Mouse (Mus musculus): ENCODE data around the gene Nqo1. TPM values are rescaled to one million over a fixed set of nuclear protein-coding genes. Genes with fewer than 3 reads are reported as not detected.

Nqo1 gene
- polyA plus RNA-seq, 1 experiment, result 20.5 TPM

DNA sequence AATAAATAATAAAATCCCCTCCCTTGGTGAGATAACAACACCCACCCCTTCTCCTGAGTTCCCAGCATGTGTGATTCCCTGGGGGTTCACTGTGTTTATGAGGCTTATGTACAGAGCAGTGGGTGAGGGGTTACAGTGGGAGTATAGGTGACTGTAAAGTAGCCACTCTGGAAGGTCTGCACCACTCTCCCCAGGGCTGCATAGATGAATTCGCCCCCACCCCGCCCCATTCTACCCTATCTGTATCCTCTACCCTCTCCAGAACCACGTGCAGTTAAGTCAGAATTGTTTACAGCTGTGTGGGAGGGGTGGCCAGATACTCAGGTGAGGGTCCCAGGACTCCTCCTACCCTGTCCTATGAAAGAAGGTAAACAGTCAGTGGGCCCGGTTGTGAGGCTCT, 20.1 kb downstream of the Nqo1 start:
- H3K9me3 ChIP-seq (replicated peaks; ENCODE audit: control insufficient read depth, insufficient read depth, low read length, poor library complexity, severe bottlenecking), result no peaks in the 10 kb centered on the region
- TF ChIP-seq POLR2A (IDR thresholded peaks at IDR 0.05; ENCODE audit: insufficient read depth, low read length) (no peak), CTCF (IDR thresholded peaks at IDR 0.05; ENCODE audit: low read depth, low read length) (no peak), EP300 (IDR thresholded peaks at IDR 0.05; ENCODE audit: insufficient read depth, low read depth, low read length) (no peak)
- peaks cover 7% of the 10 kb centered on the region for H3K36me3 ChIP-seq (ENCODE audit: control insufficient read depth, insufficient read depth, low read length, poor library complexity, severe bottlenecking)
- no peak overlapping the region for H3K27ac ChIP-seq (ENCODE audit: insufficient read depth, low read length)
- no peaks in the 10 kb centered on the region for H3K27me3 ChIP-seq (ENCODE audit: control insufficient read depth, insufficient read depth, low read length, poor library complexity, severe bottlenecking)
- H3K4me3 ChIP-seq (ENCODE audit: low read depth, low read length), result no peak overlapping the region
- H3K4me1 ChIP-seq (ENCODE audit: control insufficient read depth, insufficient read depth, low read length), result no peaks in the 10 kb centered on the region
- H3K9ac ChIP-seq (ENCODE audit: low read depth, poor library complexity, severe bottlenecking), result no peak overlapping the region

DNA sequence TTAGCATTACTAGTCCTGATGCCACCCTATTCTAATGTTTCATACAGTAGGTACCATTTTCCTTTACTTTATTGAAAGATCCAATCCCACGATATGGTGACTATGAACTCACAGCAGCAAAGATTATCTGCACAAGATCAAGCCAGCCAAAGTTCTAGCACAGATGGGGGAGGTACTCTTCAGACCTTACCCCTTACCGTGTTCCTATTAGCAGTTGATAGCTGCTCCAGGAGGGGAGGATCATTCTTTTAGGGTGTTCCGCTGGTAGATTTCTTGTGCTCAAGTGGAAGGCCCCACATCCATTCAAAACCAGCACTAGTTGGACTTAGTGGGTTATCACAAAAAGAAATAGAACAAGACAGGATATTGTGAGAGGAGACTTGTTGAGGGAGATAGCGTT, 21.3 kb downstream of the Nqo1 start:
- H3K4me1 ChIP-seq (ENCODE audit: control insufficient read depth, insufficient read depth, low read length), result no peaks in the 10 kb centered on the region
- no peak overlapping the region for H3K9ac ChIP-seq (ENCODE audit: low read depth, poor library complexity, severe bottlenecking)
- no peaks in the 10 kb centered on the region for H3K9me3 ChIP-seq (replicated peaks; ENCODE audit: control insufficient read depth, insufficient read depth, low read length, poor library complexity, severe bottlenecking)
- TF ChIP-seq EP300 (IDR thresholded peaks at IDR 0.05; ENCODE audit: insufficient read depth, low read depth, low read length) (no peak), POLR2A (IDR thresholded peaks at IDR 0.05; ENCODE audit: insufficient read depth, low read length) (no peak)
- H3K4me3 ChIP-seq (ENCODE audit: low read depth, low read length), result no peak overlapping the region
- H3K27ac ChIP-seq (ENCODE audit: insufficient read depth, low read length), result no peak overlapping the region
- H3K36me3 ChIP-seq (ENCODE audit: control insufficient read depth, insufficient read depth, low read length, poor library complexity, severe bottlenecking), result peaks cover 8% of the 10 kb centered on the region
- H3K27me3 ChIP-seq (ENCODE audit: control insufficient read depth, insufficient read depth, low read length, poor library complexity, severe bottlenecking), result no peaks in the 10 kb centered on the region; the same call in 1 of the 2 replicates

DNA sequence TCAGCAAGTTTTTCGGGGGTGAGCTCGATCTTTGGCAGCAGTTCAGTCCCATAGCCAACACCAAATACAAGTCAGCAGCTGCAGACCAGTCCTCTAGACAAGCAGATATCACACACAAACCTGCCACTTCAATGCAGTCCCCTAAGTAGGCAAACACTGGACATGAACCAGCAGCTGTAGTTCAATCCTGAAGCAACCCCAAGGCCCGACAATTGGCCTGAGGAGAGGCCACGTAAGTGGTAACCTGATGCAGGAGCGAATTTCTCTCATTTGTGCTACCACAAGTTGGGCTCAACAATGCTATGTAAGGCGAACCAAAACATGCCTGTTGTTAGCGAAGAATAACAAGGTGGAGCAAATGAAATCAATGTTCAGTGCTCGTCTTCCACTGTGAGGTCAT, 22.3 kb downstream of the Nqo1 start:
- H3K9me3 ChIP-seq (replicated peaks; ENCODE audit: control insufficient read depth, insufficient read depth, low read length, poor library complexity, severe bottlenecking), result no peaks in the 10 kb centered on the region

DNA sequence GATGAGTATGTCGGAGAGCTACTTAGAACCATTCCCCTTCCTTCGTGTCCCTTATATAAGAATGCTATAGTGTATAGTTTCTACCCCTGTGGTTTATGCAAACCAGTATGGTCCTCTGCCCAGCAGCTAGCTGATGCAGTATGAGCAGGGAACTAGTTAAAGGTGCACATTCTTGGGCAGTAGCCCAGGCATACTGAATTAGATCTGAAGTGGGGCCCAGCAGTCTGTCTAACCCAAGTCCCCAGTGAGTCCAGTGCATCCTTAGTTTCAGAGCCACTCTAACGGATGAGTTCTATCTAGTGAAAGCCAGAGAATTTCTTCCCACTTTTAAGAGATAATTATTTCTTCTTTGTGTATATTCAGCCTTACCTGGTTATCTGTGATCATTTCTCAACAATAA, 25.7 kb downstream of the Nqo1 start:
- Histone ChIP-seq H3K4me3 (ENCODE audit: low read depth, low read length) (no peak overlapping the region), H3K27me3 (ENCODE audit: control insufficient read depth, insufficient read depth, low read length, poor library complexity, severe bottlenecking) (no peaks in the 10 kb centered on the region; the same call in 1 of the 2 replicates), H3K4me1 (ENCODE audit: control insufficient read depth, insufficient read depth, low read length) (no peaks in the 10 kb centered on the region), H3K9ac (ENCODE audit: low read depth, poor library complexity, severe bottlenecking) (no peak overlapping the region), H3K36me3 (ENCODE audit: control insufficient read depth, insufficient read depth, low read length, poor library complexity, severe bottlenecking) (peaks cover 14% of the 10 kb centered on the region), H3K27ac (ENCODE audit: insufficient read depth, low read length) (no peak overlapping the region), H3K9me3 (replicated peaks; ENCODE audit: control insufficient read depth, insufficient read depth, low read length, poor library complexity, severe bottlenecking) (no peaks in the 10 kb centered on the region)
- no peak for TF ChIP-seq EP300 (IDR thresholded peaks at IDR 0.05; ENCODE audit: insufficient read depth, low read depth, low read length)
- TF ChIP-seq POLR2A (IDR thresholded peaks at IDR 0.05; ENCODE audit: insufficient read depth, low read length), result no peak
- no peak for TF ChIP-seq CTCF (IDR thresholded peaks at IDR 0.05; ENCODE audit: low read depth, low read length)

More for the DNA sequence above, 22.3 kb downstream of the Nqo1 start:
- Histone ChIP-seq H3K36me3 (ENCODE audit: control insufficient read depth, insufficient read depth, low read length, poor library complexity, severe bottlenecking) (peaks cover 9% of the 10 kb centered on the region), H3K9ac (ENCODE audit: low read depth, poor library complexity, severe bottlenecking) (no peak overlapping the region), H3K27ac (ENCODE audit: insufficient read depth, low read length) (no peak overlapping the region), H3K4me1 (ENCODE audit: control insufficient read depth, insufficient read depth, low read length) (no peaks in the 10 kb centered on the region), H3K27me3 (ENCODE audit: control insufficient read depth, insufficient read depth, low read length, poor library complexity, severe bottlenecking) (no peaks in the 10 kb centered on the region; the same call in 1 of the 2 replicates), H3K4me3 (ENCODE audit: low read depth, low read length) (no peak overlapping the region)
- TF ChIP-seq POLR2A (IDR thresholded peaks at IDR 0.05; ENCODE audit: insufficient read depth, low read length), result no peak
- TF ChIP-seq CTCF (IDR thresholded peaks at IDR 0.05; ENCODE audit: low read depth, low read length), result no peak
- TF ChIP-seq EP300 (IDR thresholded peaks at IDR 0.05; ENCODE audit: insufficient read depth, low read depth, low read length), result no peak

DNA sequence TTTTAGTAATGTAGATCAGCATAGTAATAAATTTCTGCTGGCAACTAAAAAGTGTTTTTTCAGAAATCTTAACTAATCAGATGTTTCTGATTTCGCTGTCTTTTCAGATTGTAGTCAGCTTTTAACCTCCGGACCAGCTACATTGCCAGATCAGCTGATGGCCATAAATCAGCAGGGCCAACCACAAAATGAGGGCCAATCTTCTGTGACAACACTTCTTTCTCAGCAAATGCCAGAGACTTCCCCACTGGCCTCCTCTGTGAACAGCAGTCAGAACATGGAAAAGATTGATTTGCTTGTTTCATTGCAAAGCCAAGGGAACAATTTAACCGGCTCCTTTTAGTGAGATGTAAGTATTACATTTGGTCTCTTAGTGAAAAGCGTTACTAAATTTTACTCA, 32.7 kb downstream of the Nqo1 start:
- H3K9me3 ChIP-seq (replicated peaks; ENCODE audit: control insufficient read depth, insufficient read depth, low read length, poor library complexity, severe bottlenecking), result no peaks in the 10 kb centered on the region
- no peaks in the 10 kb centered on the region for H3K4me1 ChIP-seq (ENCODE audit: control insufficient read depth, insufficient read depth, low read length)
- H3K4me3 ChIP-seq (ENCODE audit: low read depth, low read length), result no peak overlapping the region
- no peak overlapping the region for H3K27ac ChIP-seq (ENCODE audit: insufficient read depth, low read length)
- H3K9ac ChIP-seq (ENCODE audit: low read depth, poor library complexity, severe bottlenecking), result no peak overlapping the region
- H3K27me3 ChIP-seq (ENCODE audit: control insufficient read depth, insufficient read depth, low read length, poor library complexity, severe bottlenecking), result no peaks in the 10 kb centered on the region
- H3K36me3 ChIP-seq (ENCODE audit: control insufficient read depth, insufficient read depth, low read length, poor library complexity, severe bottlenecking), result peaks cover 56% of the 10 kb centered on the region
- no peak for TF ChIP-seq EP300 (IDR thresholded peaks at IDR 0.05; ENCODE audit: insufficient read depth, low read depth, low read length)
- no peak for TF ChIP-seq POLR2A (IDR thresholded peaks at IDR 0.05; ENCODE audit: insufficient read depth, low read length)
- TF ChIP-seq CTCF (IDR thresholded peaks at IDR 0.05; ENCODE audit: low read depth, low read length), result no peak

Other genes with a start within 250 kb of the Nqo1 start
- gene Nfat5, start 109.7 kb downstream of the Nqo1 start, polyA plus RNA-seq (2011; ENCODE audit: insufficient read depth, insufficient read length, low read depth, missing spikeins), result 53.6 and 65.0 TPM in 2 replicates
- gene Nob1, start 21.8 kb upstream of the Nqo1 start, polyA plus RNA-seq (2011; ENCODE audit: insufficient read depth, insufficient read length, low read depth, missing spikeins), result 61.3 and 68.4 TPM in 2 replicates
- 46.0 and 48.7 TPM in 2 replicates for gene Wwp2, start 33.2 kb upstream of the Nqo1 start, polyA plus RNA-seq (2011; ENCODE audit: insufficient read depth, insufficient read length, low read depth, missing spikeins)
- gene Psmd7, start 185.3 kb upstream of the Nqo1 start, polyA plus RNA-seq (2011; ENCODE audit: insufficient read depth, insufficient read length, low read depth, missing spikeins), result 183 and 195 TPM in 2 replicates

Measured in ES-Bruce4 (cell line).